Mouse (Mus musculus) cortical plate, adult 2 months (tissue): ENCODE measurements around the gene Gm16181. TPM values are rescaled to one million over a fixed set of nuclear protein-coding genes. Genes with fewer than 3 reads are reported as not detected.

Source experiments
- H3K27ac ChIP-seq: fragments of 200-500 bp; 2 replicates; pipeline ENCODE4 v1.5.1; 2012; ENCODE audit warnings: low read length, control low read depth, inconsistent platforms; ENCODE audit not compliant: insufficient read depth
- H3K4me1 ChIP-seq: fragments of 200-500 bp; 2 replicates; pipeline ENCODE4 v1.6.1; 2011; ENCODE audit warnings: low read length; ENCODE audit not compliant: control insufficient read depth, insufficient read depth
- H3K4me3 ChIP-seq: fragments of 200-500 bp; 2 replicates; pipeline ENCODE4 v1.5.1; 2011; ENCODE audit warnings: mild to moderate bottlenecking, low read length, control low read depth; ENCODE audit not compliant: insufficient read depth
- CTCF ChIP-seq: fragments of 200-500 bp; IDR thresholded peaks from 2 replicates; pipeline ENCODE4 v1.5.1; 2011; ENCODE audit warnings: mild to moderate bottlenecking, control low read depth, low read length; ENCODE audit not compliant: insufficient read depth; ENCODE audit errors: extremely low read depth
- POLR2A ChIP-seq: fragments of 200-500 bp; IDR thresholded peaks from 2 replicates; pipeline ENCODE4 v1.6.1; 2011; ENCODE audit warnings: mild to moderate bottlenecking, low read length, control low read depth; ENCODE audit not compliant: insufficient read depth; ENCODE audit errors: extremely low read depth
- polyA plus RNA-seq: library from polyadenylated mRNA; depleted of rRNA; stranded (reverse); fragments of >200 nt; gene quantifications from 2 replicates; pipeline ENCODE4 v1.2.3, GENCODE M21; 2012

Gm16181 gene
- polyA plus RNA-seq, 1 experiment: not detected

DNA sequence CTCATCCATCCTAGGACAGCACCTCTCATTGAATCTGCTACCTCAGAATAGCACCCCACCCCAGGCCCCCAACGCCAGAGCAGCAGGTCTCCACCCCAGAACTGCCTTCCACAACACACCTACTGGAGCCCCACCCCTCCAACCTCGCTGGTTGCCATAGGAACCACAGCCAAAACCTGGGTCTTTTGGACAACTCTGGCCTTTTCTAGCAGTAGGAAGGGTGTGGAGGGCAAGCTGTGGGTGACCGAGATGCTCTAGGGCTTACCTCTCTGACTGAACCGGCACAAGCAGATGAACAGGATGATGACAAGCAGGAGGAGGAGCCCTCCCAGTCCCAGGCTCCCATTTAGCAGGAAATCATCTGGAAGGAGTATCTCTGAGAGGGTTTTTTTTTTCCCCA lies 34.0 kb upstream of the Gm16181 start:
- TF ChIP-seq CTCF (no peak), POLR2A (0 out of 2 replicates have a peak, but pooled peaks have one; percentile 23)
- Histone ChIP-seq H3K4me1 (no peaks in the 10 kb centered on the region), H3K27ac (no peak overlapping the region), H3K4me3 (peak overlapping the region; percentile 35)

DNA sequence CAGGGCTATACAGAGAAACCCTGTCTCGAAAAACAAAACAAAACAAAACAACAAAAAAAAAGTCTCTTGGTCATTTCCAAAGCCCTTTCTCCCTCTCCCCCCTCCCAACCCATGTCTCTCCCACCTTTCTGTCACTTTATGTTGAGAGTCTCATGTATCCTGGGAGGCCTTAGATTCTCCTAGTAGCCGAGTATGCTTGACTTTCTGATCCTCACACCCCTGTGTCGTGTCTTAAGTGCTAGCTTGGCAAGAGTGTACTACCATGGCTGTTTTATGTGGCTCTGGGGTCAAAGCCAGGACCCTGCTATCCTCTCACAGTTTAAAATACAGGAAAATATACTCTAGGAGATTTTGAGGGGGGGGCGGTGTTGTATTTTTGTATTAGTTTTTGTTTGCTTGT lies 33.3 kb upstream of the Gm16181 start:
- no peak for TF ChIP-seq POLR2A
- TF ChIP-seq CTCF: no peak
- Histone ChIP-seq H3K27ac (no peak overlapping the region), H3K4me1 (no peaks in the 10 kb centered on the region), H3K4me3 (no peak overlapping the region)

DNA sequence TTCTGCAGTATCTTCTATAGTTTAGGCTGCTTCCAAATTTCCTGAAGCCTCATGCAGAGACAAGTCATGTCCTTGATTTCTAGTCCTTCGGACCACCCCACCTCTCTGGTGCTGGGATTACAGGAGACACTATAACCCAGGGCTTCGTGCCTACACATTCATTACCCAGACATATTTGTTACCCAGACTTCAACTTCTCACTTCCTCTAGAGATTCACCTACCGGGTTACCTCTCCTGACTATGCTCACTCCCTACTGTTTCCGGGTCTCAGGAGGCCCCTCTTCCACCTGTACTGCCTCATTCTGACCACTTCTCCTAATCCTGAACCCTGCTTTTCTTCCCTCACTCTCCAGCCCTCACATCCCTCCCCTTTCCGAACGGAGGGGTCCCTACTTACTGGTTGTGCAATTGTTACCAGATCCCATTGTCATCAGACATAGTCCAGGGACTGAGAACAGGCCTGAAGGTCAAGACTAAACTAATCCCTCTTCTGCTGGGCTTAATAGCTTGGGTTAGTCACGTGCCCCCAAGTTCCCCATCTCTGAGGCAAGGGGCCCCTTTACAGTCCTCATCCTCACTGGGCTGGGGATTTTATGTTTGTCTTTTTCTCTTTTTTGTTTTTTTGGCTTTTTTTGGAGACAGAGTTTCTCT lies 32.5 kb upstream of the Gm16181 start, which contains the start of gene Lst1:
Gene Lst1, minus strand, starts transcription at position 481 of the 652 bp plus-strand sequence.
- Histone ChIP-seq H3K4me3 (no peak within 1 kb of the TSS), H3K4me1 (no peaks in the 10 kb centered on the region), H3K27ac (no peak within 1 kb of the TSS)
- TF ChIP-seq CTCF (no peak), POLR2A (no peak)

- no peaks in the 10 kb centered on the region for H3K4me1 ChIP-seq
- no peak for TF ChIP-seq CTCF
- TF ChIP-seq POLR2A: no peak
- no peak overlapping the region for H3K27ac ChIP-seq
- H3K4me3 ChIP-seq: no peak overlapping the region
Observed at GRCm38 (mm10) chr17:35189186-35189585, 31.4 kb upstream of the Gm16181 start.

GRCm38 (mm10) chr17:35190096-35190495 lies 30.5 kb upstream of the Gm16181 start:
- Histone ChIP-seq H3K27ac (0 out of 2 replicates have a peak overlapping the region, but pooled peaks have one; percentile 13), H3K4me3 (no peak overlapping the region), H3K4me1 (no peaks in the 10 kb centered on the region)
- TF ChIP-seq POLR2A (no peak), CTCF (no peak)

DNA sequence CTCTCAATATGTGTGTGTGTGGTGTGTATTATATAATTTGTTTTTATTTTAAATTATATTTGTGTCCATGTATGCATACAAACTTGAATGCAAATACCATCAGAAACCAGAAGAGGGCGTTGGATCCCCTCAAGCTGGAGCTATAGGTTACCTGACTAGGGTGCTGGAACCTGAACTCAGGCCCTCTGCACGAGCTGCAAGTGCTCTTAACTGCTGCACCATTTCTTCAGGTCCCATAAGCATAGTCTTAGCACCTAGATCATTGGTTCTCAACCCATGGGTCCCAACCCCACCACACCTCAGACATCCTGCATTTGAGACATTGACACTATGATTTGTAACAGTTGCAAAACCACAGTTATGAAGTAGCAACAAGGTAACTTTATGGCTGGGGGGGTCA lies 28.9 kb upstream of the Gm16181 start:
- H3K4me1 ChIP-seq: no peaks in the 10 kb centered on the region
- H3K27ac ChIP-seq: no peak overlapping the region
- TF ChIP-seq POLR2A (no peak), CTCF (no peak)
- no peak overlapping the region for H3K4me3 ChIP-seq

- Histone ChIP-seq H3K4me1 (no peaks in the 10 kb centered on the region), H3K4me3 (no peak overlapping the region), H3K27ac (no peak overlapping the region)
- TF ChIP-seq CTCF (no peak), POLR2A (no peak)
Observed at GRCm38 (mm10) chr17:35192924-35193323, 27.7 kb upstream of the Gm16181 start.

GRCm38 (mm10) chr17:35193881-35194843 lies 26.5 kb upstream of the Gm16181 start, which contains the start of gene Ltb:
Gene Ltb, plus strand, starts transcription at chr17:35194439.
- no peaks in the 10 kb centered on the region for H3K4me1 ChIP-seq
- no peak for TF ChIP-seq POLR2A
- no peak for TF ChIP-seq CTCF
- no peak within 1 kb of the TSS for H3K27ac ChIP-seq
- H3K4me3 ChIP-seq: no peak within 1 kb of the TSS

DNA sequence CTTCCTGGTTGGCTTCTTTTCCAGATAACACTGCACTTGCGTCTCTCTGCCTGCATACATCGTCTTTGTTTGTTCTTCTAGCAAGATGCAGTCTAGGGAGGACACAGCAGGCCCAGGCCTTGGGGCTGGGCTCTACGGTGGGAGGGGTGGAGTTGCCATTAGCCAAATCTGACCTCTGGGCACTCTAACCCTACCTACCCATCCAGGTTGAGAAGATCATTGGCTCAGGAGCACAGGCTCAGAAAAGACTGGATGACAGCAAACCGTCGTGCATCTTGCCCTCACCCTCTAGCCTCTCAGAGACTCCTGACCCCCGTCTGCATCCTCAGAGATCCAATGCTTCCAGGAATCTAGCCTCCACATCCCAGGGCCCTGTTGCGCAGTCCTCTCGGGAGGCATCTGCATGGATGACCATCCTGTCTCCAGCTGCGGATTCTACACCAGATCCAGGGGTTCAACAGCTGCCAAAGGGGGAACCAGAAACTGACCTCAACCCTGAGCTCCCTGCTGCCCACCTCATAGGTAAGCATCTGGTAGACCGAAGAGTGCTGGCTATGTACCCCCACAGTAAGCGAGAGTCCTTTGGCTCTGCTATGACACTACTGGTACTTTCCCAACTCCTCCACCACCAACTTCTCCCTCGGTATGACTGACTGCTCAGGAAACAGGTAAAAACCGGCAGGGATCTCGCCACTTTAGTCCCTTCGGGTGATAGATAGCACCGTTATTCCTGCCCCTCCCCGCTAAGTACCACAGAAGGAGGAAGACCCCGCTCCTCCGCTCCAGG lies 25.6 kb upstream of the Gm16181 start:
- no peak for TF ChIP-seq POLR2A
- TF ChIP-seq CTCF: no peak
- no peak overlapping the region for H3K27ac ChIP-seq
- H3K4me3 ChIP-seq: no peak overlapping the region
- H3K4me1 ChIP-seq: no peaks in the 10 kb centered on the region
